ENCODE assay signal across 18 mouse cellular contexts in the genomic region with DNA sequence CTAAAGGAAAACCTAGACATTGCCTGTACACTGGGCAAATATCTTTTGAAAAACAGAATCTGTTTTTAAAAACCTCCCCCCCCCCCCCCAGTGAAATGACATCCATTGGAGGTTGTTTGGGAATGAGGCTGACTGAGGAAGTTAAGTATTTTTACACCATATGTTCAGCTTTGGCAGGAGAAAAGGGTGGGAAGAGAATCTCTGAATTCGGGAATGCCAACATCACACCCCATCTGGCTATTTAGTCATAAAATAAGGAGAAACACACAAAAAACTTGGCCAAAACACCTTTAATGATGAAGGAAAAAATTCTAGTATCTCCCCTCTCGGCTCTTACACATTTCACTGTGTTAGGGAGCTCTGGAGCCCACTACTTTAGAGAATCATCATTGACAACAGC. TPM values are rescaled to one million over a fixed set of nuclear protein-coding genes. Genes with fewer than 3 reads are reported as not detected.
A peak's percentile ranks its signal among the peaks of the same experiment; 100 is the strongest.
DNase-seq lines count a peak whose midpoint lies in the region; ATAC-seq lines count a peak whose summit lies in the region.
"Had no signal": no experiment of that assay in that cellular context is flagged by ENCODE, and none has a peak within 500 bp of the region (broad histone marks: within the 10 kb centered on the region; RNA-seq: fewer than 3 reads in every experiment).

No protein-coding gene starts in this region.

- no peak overlapping the region for H3K4me2 ChIP-seq in forebrain, embryonic 12.5 days
- H3K4me2 ChIP-seq in midbrain, embryonic 15.5 days = 0 out of 2 replicates have a peak overlapping the region, but pooled peaks have one; percentile 15
- no peak overlapping the region for H3K4me2 ChIP-seq in heart, embryonic 12.5 days
- H3K4me2 ChIP-seq: heart, embryonic 13.5 days; liver, embryonic 12.5 days; stomach, embryonic 15.5 days had no signal

- H3K9me3 ChIP-seq in forebrain, embryonic 10.5 days = peaks cover 28% of the 10 kb centered on the region; the same call in 1 of the 2 replicates
- no peaks in the 10 kb centered on the region for H3K9me3 ChIP-seq in forebrain, embryonic 12.5 days
- no peaks in the 10 kb centered on the region for H3K9me3 ChIP-seq in midbrain, embryonic 15.5 days
- H3K9me3 ChIP-seq in heart, embryonic 12.5 days (replicated peaks) = no peaks in the 10 kb centered on the region
- H3K9me3 ChIP-seq: heart, embryonic 13.5 days; liver, embryonic 12.5 days; megakaryocyte, embryonic 14.5 days; stomach, embryonic 15.5 days had no signal

- H3K36me3 ChIP-seq in forebrain, embryonic 10.5 days (replicated peaks) = peaks cover 79% of the 10 kb centered on the region
- H3K36me3 ChIP-seq in forebrain, embryonic 12.5 days (replicated peaks) = peaks cover 60% of the 10 kb centered on the region
- H3K36me3 ChIP-seq in midbrain, embryonic 15.5 days (replicated peaks) = peaks cover 16% of the 10 kb centered on the region
- peaks cover 52% of the 10 kb centered on the region for H3K36me3 ChIP-seq in heart, embryonic 12.5 days

- ATAC-seq in forebrain, embryonic 12.5 days (ENCODE audit: low FRiP score) = no peak
- no peak for ATAC-seq in midbrain, embryonic 15.5 days (replicated peaks)
- no peak for ATAC-seq in heart, embryonic 12.5 days (ENCODE audit: insufficient number of reproducible peaks, low FRiP score)
- ATAC-seq: liver, embryonic 12.5 days had no signal

- no peak overlapping the region for H3K9ac ChIP-seq in forebrain, embryonic 12.5 days
- no peak overlapping the region for H3K9ac ChIP-seq in midbrain, embryonic 15.5 days
- H3K9ac ChIP-seq in heart, embryonic 12.5 days = no peak overlapping the region
- H3K9ac ChIP-seq: heart, embryonic 13.5 days; liver, embryonic 12.5 days; stomach, embryonic 15.5 days had no signal

- peaks cover 44% of the 10 kb centered on the region for H3K4me1 ChIP-seq in forebrain, embryonic 10.5 days
- peaks cover 46% of the 10 kb centered on the region for H3K4me1 ChIP-seq in forebrain, embryonic 12.5 days
- H3K4me1 ChIP-seq in midbrain, embryonic 15.5 days = peaks cover 49% of the 10 kb centered on the region
- peaks cover 26% of the 10 kb centered on the region for H3K4me1 ChIP-seq in heart, embryonic 12.5 days (replicated peaks)

- H3K27me3 ChIP-seq in forebrain, embryonic 10.5 days (ENCODE audit: poor library complexity, severe bottlenecking) = no peaks in the 10 kb centered on the region
- H3K27me3 ChIP-seq in forebrain, embryonic 12.5 days = no peaks in the 10 kb centered on the region
- no peaks in the 10 kb centered on the region for H3K27me3 ChIP-seq in midbrain, embryonic 15.5 days (replicated peaks)
- no peaks in the 10 kb centered on the region for H3K27me3 ChIP-seq in heart, embryonic 12.5 days (replicated peaks)
- H3K27me3 ChIP-seq: heart, embryonic 13.5 days; stomach, embryonic 15.5 days had no signal

- no peak for DNase-seq in forebrain, embryonic 10.5 days (ENCODE audit: extremely low spot score, low spot score)
- DNase-seq in right cerebral cortex, adult 18-20 months = peak; percentile 39
- no peak for DNase-seq in right cerebral cortex, postnatal 14 days
- DNase-seq in adrenal gland, adult (ENCODE audit: inconsistent age in 2 of 2, low spot score in 1 of 2) = no peak
- DNase-seq in spleen, postnatal 36 days (ENCODE audit: low spot score in 2 of 2) = no peak
- DNase-seq: cerebellum, adult 2 months; gastrocnemius, postnatal 36 days; kidney, adult 18-20 months had no signal

- H3K4me3 ChIP-seq in forebrain, embryonic 10.5 days = 0 out of 2 replicates have a peak overlapping the region, but pooled peaks have one; percentile 3
- H3K4me3 ChIP-seq in forebrain, embryonic 12.5 days (replicated peaks) = no peak overlapping the region
- H3K4me3 ChIP-seq in midbrain, embryonic 15.5 days = no peak overlapping the region
- H3K4me3 ChIP-seq in heart, embryonic 12.5 days = no peak overlapping the region
- H3K4me3 ChIP-seq: heart, embryonic 13.5 days; limb, embryonic 10.5 days; liver, embryonic 12.5 days; megakaryocyte, embryonic 14.5 days; stomach, embryonic 15.5 days had no signal

- H3K27ac ChIP-seq in forebrain, embryonic 10.5 days = no peak overlapping the region
- H3K27ac ChIP-seq in forebrain, embryonic 12.5 days = no peak overlapping the region
- H3K27ac ChIP-seq in midbrain, embryonic 15.5 days = no peak overlapping the region
- no peak overlapping the region for H3K27ac ChIP-seq in heart, embryonic 12.5 days (ENCODE audit: poor library complexity, severe bottlenecking)
- H3K27ac ChIP-seq: heart, embryonic 13.5 days; limb, embryonic 10.5 days; liver, embryonic 12.5 days; stomach, embryonic 15.5 days had no signal

- 92% methylated on average over 2 of the region's 2 CpGs for WGBS in forebrain, embryonic 10.5 days
- 86% methylated on average over 2 of the region's 2 CpGs for WGBS in forebrain, embryonic 12.5 days
- WGBS in midbrain, embryonic 15.5 days = 91% methylated on average over 2 of the region's 2 CpGs
- 80% methylated on average over 2 of the region's 2 CpGs for WGBS in heart, embryonic 12.5 days

RNA-seq across cellular contexts. Expression of gene Mettl3, which starts 6.0 kb away (rescaled TPM):
- 64.4 and 69.9 TPM in 2 replicates for polyA plus RNA-seq in forebrain, embryonic 10.5 days (2016; fragmentation: Nextera tagmentation; extraction: Ambion mirVana)
- 54.8 and 56.4 TPM in 2 replicates for polyA plus RNA-seq in forebrain, embryonic 12.5 days (2016; fragmentation: Nextera tagmentation; extraction: Ambion mirVana)
- 50.2 and 54.7 TPM in 2 replicates for polyA plus RNA-seq in midbrain, embryonic 15.5 days (2015; fragmentation: Nextera tagmentation; extraction: Ambion mirVana)
- polyA plus RNA-seq in heart, embryonic 12.5 days (2016; fragmentation: Nextera tagmentation; extraction: Ambion mirVana) = 29.3 and 30.7 TPM in 2 replicates

RNA-seq across cellular contexts. Expression of gene Sall2, which starts 17.7 kb away (rescaled TPM):
- polyA plus RNA-seq in forebrain, embryonic 10.5 days (2016; fragmentation: Nextera tagmentation; extraction: Ambion mirVana) = 73.2 and 82.1 TPM in 2 replicates
- 66.2 and 72.4 TPM in 2 replicates for polyA plus RNA-seq in forebrain, embryonic 12.5 days (2016; fragmentation: Nextera tagmentation; extraction: Ambion mirVana)
- polyA plus RNA-seq in midbrain, embryonic 15.5 days (2015; fragmentation: Nextera tagmentation; extraction: Ambion mirVana) = 48.8 and 49.7 TPM in 2 replicates
- polyA plus RNA-seq in heart, embryonic 12.5 days (2016; fragmentation: Nextera tagmentation; extraction: Ambion mirVana) = 11.9 and 12.5 TPM in 2 replicates

RNA-seq across cellular contexts. Expression of gene Rab2b, which starts 31.6 kb away (rescaled TPM):
- 22.5 and 24.0 TPM in 2 replicates for polyA plus RNA-seq in forebrain, embryonic 10.5 days (2016; fragmentation: Nextera tagmentation; extraction: Ambion mirVana)
- 30.6 and 35.2 TPM in 2 replicates for polyA plus RNA-seq in forebrain, embryonic 12.5 days (2016; fragmentation: Nextera tagmentation; extraction: Ambion mirVana)
- polyA plus RNA-seq in midbrain, embryonic 15.5 days (2015; fragmentation: Nextera tagmentation; extraction: Ambion mirVana) = 64.0 and 67.6 TPM in 2 replicates
- polyA plus RNA-seq in heart, embryonic 12.5 days (2016; fragmentation: Nextera tagmentation; extraction: Ambion mirVana) = 15.1 and 16.7 TPM in 2 replicates

RNA-seq across cellular contexts. Expression of gene Tox4, which starts 32.0 kb away (rescaled TPM):
- polyA plus RNA-seq in forebrain, embryonic 10.5 days (2016; fragmentation: Nextera tagmentation; extraction: Ambion mirVana) = 53.4 and 56.6 TPM in 2 replicates
- polyA plus RNA-seq in forebrain, embryonic 12.5 days (2016; fragmentation: Nextera tagmentation; extraction: Ambion mirVana) = 52.4 and 58.5 TPM in 2 replicates
- polyA plus RNA-seq in midbrain, embryonic 15.5 days (2015; fragmentation: Nextera tagmentation; extraction: Ambion mirVana) = 56.0 and 61.0 TPM in 2 replicates
- polyA plus RNA-seq in heart, embryonic 12.5 days (2016; fragmentation: Nextera tagmentation; extraction: Ambion mirVana) = 35.8 and 41.5 TPM in 2 replicates

RNA-seq across cellular contexts. Expression of gene Olfr1513, which starts 45.3 kb away (rescaled TPM):
- not detected in 2 replicates for polyA plus RNA-seq in forebrain, embryonic 10.5 days (2016; fragmentation: Nextera tagmentation; extraction: Ambion mirVana)
- polyA plus RNA-seq in forebrain, embryonic 12.5 days (2016; fragmentation: Nextera tagmentation; extraction: Ambion mirVana) = not detected in 2 replicates
- not detected in 2 replicates for polyA plus RNA-seq in midbrain, embryonic 15.5 days (2015; fragmentation: Nextera tagmentation; extraction: Ambion mirVana)
- polyA plus RNA-seq in heart, embryonic 12.5 days (2016; fragmentation: Nextera tagmentation; extraction: Ambion mirVana) = not detected in 2 replicates
- polyA plus RNA-seq: cerebellum, adult 2 months; heart, embryonic 13.5 days; limb, embryonic 10.5 days; liver, embryonic 12.5 days; lung, embryonic 16.5 days; small intestine, adult 2 months; stomach, embryonic 15.5 days had no signal
